Mouse (Mus musculus) liver, embryonic 11.5 days (tissue): ENCODE results near the gene Olfr452. TPM values are rescaled to one million over a fixed set of nuclear protein-coding genes. Genes with fewer than 3 reads are reported as not detected.

Experiments used
- ATAC-seq: fragments of 200-750 bp; cut with Nextera tagmentation; replicated peaks from 2 replicates; pipeline ENCODE4 v1.8.0; 2017; ENCODE audit warnings: moderate number of reproducible peaks, mild to moderate bottlenecking, moderate TSS enrichment, moderate library complexity; ENCODE audit not compliant: low FRiP score
- DNase-seq: peaks from one replicate; pipeline ENCODE4 v3.0.0-alpha.2; 2017; ENCODE audit warnings: low spot score
- H3K27ac ChIP-seq: fragments of 300-500 bp; sonication (generic); 2 replicates; pipeline ENCODE4 v1.5.1; 2014; ENCODE audit warnings: mild to moderate bottlenecking, low read depth, low read length, control low read depth
- H3K27me3 ChIP-seq: fragments of 300-500 bp; sonication (generic); replicated peaks from 2 replicates; pipeline ENCODE4 v1.6.1; 2014; ENCODE audit warnings: low read length, mixed read lengths; ENCODE audit not compliant: control insufficient read depth, insufficient read depth
- H3K36me3 ChIP-seq: fragments of 300-500 bp; sonication (generic); 2 replicates; pipeline ENCODE4 v1.6.1; 2014; ENCODE audit warnings: mild to moderate bottlenecking, low read length, moderate library complexity, mixed read lengths; ENCODE audit not compliant: control insufficient read depth, insufficient read depth
- H3K4me1 ChIP-seq: fragments of 300-500 bp; sonication (generic); replicated peaks from 2 replicates; pipeline ENCODE4 v1.6.1; 2014; ENCODE audit warnings: low read length, mixed read lengths; ENCODE audit not compliant: control insufficient read depth, insufficient read depth
- H3K4me2 ChIP-seq: fragments of 300-500 bp; sonication (generic); 2 replicates; pipeline ENCODE4 v1.6.1; 2014; ENCODE audit warnings: mild to moderate bottlenecking, control low read depth, moderate library complexity
- H3K4me3 ChIP-seq: fragments of 300-500 bp; sonication (generic); 2 replicates; pipeline ENCODE4 v1.5.1; 2014; ENCODE audit warnings: low read depth, low read length, control low read depth
- H3K9ac ChIP-seq: fragments of 300-500 bp; sonication (generic); 2 replicates; pipeline ENCODE4 v1.6.1; 2014; ENCODE audit warnings: low read depth, low read length, control low read depth
- H3K9me3 ChIP-seq: fragments of 300-500 bp; sonication (generic); 2 replicates; pipeline ENCODE4 v1.6.1; 2016; ENCODE audit warnings: low read length, inconsistent platforms, mixed read lengths; ENCODE audit not compliant: control insufficient read depth
- WGBS: fragments of 180-500 bp; shearing (Covaris S2); extraction: QIAGEN DNeasy Blood & Tissue Kit; methylation state at CpG from one replicate; pipeline ENCODE4 v1.1.7; 2014; 5-methylcytosine and 5-hydroxymethylcytosine counted together
- polyA plus RNA-seq: library from polyadenylated mRNA; unstranded; fragments of >200 nt; fragmentation: Nextera tagmentation; extraction: Ambion mirVana; gene quantifications from 2 replicates; pipeline ENCODE4 v1.2.1, GENCODE M21; 2014

The Olfr452 gene
- polyA plus RNA-seq: not detected in 2 replicates

- no peak for DNase-seq
- Histone ChIP-seq H3K27ac (no peak within 1 kb of the TSS), H3K4me3 (no peak within 1 kb of the TSS), H3K36me3 (no peaks in the 10 kb centered on the region), H3K27me3 (no peaks in the 10 kb centered on the region), H3K9ac (no peak within 1 kb of the TSS), H3K4me2 (no peak within 1 kb of the TSS), H3K9me3 (no peaks in the 10 kb centered on the region), H3K4me1 (no peaks in the 10 kb centered on the region)
- no peak for ATAC-seq
These were observed at the start of gene Olfr452 for GRCm38 (mm10) chr6:42784793-42785192. Gene Olfr452 (plus strand): TSS chr6:42785093.

GRCm38 (mm10) chr6:42739071-42739470 lies 45.8 kb upstream of the Olfr452 start, which contains the start of gene Olfr453:
Gene Olfr453 (plus strand): TSS chr6:42739371.
- Histone ChIP-seq H3K36me3 (no peaks in the 10 kb centered on the region), H3K9ac (no peak within 1 kb of the TSS), H3K27ac (no peak within 1 kb of the TSS), H3K27me3 (no peaks in the 10 kb centered on the region), H3K9me3 (no peaks in the 10 kb centered on the region), H3K4me3 (no peak within 1 kb of the TSS), H3K4me2 (no peak within 1 kb of the TSS), H3K4me1 (no peaks in the 10 kb centered on the region)
- ATAC-seq (no peak), DNase-seq (no peak)
- WGBS: 91% methylated on average over 1 of the region's 1 CpGs

DNA sequence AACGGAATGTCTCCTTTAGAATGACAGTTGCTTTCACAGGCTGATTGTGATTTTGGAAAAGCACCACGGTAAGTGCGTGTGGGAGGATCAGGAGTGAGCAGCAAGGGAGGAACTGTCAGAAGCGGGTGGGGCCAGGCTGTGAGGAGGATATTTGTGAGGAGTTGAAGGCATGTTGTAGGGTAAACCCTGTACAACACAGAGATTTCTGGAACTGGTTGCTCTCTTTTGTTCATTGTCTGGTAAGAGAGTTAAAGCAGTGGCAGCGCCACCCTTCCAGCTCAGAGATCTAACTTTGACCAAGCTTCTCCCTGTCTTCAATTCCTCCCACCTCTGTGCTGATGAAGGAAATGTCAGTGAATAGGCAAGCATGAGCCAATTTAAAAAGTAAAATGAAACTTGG lies 42.6 kb upstream of the Olfr452 start:
- Histone ChIP-seq H3K9me3 (no peaks in the 10 kb centered on the region), H3K4me1 (no peaks in the 10 kb centered on the region), H3K36me3 (no peaks in the 10 kb centered on the region), H3K4me3 (no peak overlapping the region), H3K4me2 (no peak overlapping the region), H3K27me3 (no peaks in the 10 kb centered on the region), H3K9ac (no peak overlapping the region), H3K27ac (no peak overlapping the region)
- 69% methylated on average over 5 of the region's 5 CpGs for WGBS
- no peak for DNase-seq
- ATAC-seq: no peak

- no peak overlapping the region for H3K4me3 ChIP-seq
- H3K4me1 ChIP-seq: no peaks in the 10 kb centered on the region
- no peaks in the 10 kb centered on the region for H3K9me3 ChIP-seq
- no peak overlapping the region for H3K27ac ChIP-seq
- ATAC-seq (no peak), DNase-seq (no peak)
- no peaks in the 10 kb centered on the region for H3K27me3 ChIP-seq
- H3K9ac ChIP-seq: no peak overlapping the region
- H3K4me2 ChIP-seq: no peak overlapping the region
- H3K36me3 ChIP-seq: no peaks in the 10 kb centered on the region
These were observed 37.0 kb upstream of the Olfr452 start for GRCm38 (mm10) chr6:42747846-42748245.

- no peaks in the 10 kb centered on the region for H3K9me3 ChIP-seq
- H3K4me1 ChIP-seq: no peaks in the 10 kb centered on the region
- H3K9ac ChIP-seq: no peak within 1 kb of the TSS
- DNase-seq (no peak), ATAC-seq (no peak)
- H3K27me3 ChIP-seq: no peaks in the 10 kb centered on the region
- no peak within 1 kb of the TSS for H3K4me2 ChIP-seq
- H3K27ac ChIP-seq: no peak within 1 kb of the TSS
- H3K4me3 ChIP-seq: no peak within 1 kb of the TSS
- H3K36me3 ChIP-seq: no peaks in the 10 kb centered on the region
- 66% methylated on average over 1 of the region's 1 CpGs for WGBS
These were observed 28.8 kb upstream of the Olfr452 start, which contains the start of gene Olfr38 for GRCm38 (mm10) chr6:42756104-42756503. Gene Olfr38 (plus strand): TSS chr6:42756404.

DNA sequence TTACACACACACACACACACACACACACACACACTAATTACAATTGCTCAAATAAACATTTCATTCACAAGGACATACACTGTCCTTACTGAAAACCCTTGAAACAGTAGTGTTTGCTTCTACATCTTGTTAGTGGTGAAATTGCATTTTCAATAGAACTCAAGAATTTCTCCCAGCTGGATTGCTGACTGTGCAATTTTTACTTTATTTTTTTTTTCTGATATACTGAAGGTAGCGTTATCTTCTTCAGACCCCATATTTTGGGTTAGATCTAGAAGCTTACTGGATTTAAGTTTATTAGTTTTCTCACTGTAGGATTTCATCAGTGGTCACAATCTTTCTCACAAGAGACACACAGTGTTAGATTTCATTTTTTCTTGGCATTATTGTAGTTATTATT lies 7.8 kb upstream of the Olfr452 start:
- Histone ChIP-seq H3K4me1 (no peaks in the 10 kb centered on the region), H3K9ac (no peak overlapping the region), H3K27ac (no peak overlapping the region), H3K9me3 (no peaks in the 10 kb centered on the region), H3K4me2 (no peak overlapping the region), H3K36me3 (no peaks in the 10 kb centered on the region), H3K4me3 (no peak overlapping the region), H3K27me3 (no peaks in the 10 kb centered on the region)
- whole genome bisulfite sequencing: 82% methylated on average over 1 of the region's 1 CpGs
- DNase-seq (no peak), ATAC-seq (no peak)

- DNase-seq (no peak), ATAC-seq (no peak)
- WGBS: 34% methylated on average over 4 of the region's 4 CpGs
- Histone ChIP-seq H3K4me2 (no peak overlapping the region), H3K9me3 (no peaks in the 10 kb centered on the region), H3K9ac (no peak overlapping the region), H3K4me3 (no peak overlapping the region), H3K27ac (no peak overlapping the region), H3K4me1 (no peaks in the 10 kb centered on the region), H3K36me3 (no peaks in the 10 kb centered on the region), H3K27me3 (no peaks in the 10 kb centered on the region)
These were observed 5.5 kb downstream of the Olfr452 start for GRCm38 (mm10) chr6:42790247-42790948.

- 81% methylated on average over 9 of the region's 9 CpGs for WGBS
These were observed 6.2 kb downstream of the Olfr452 start for GRCm38 (mm10) chr6:42790949-42791556.

DNA sequence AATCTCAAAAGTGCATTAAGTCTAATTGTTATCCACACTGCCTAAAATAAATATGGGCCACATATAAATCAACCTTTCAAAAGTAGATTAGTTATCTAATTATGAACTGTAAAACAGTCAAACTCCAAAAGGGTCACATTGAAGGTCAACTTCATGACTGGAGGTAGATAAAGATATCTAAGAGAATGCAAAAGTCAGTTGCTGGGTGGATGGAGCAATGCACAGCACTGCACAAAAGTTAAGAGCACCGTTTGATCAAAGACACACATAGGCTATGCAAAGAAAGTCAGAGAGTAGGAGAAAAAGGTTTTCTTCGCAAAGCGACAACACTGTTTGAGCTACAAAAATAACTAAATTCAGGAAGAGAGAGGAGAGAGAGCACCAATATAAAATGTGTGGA lies 10.1 kb downstream of the Olfr452 start:
- H3K27me3 ChIP-seq: no peaks in the 10 kb centered on the region
- H3K36me3 ChIP-seq: no peaks in the 10 kb centered on the region
- H3K9ac ChIP-seq: no peak overlapping the region
- no peaks in the 10 kb centered on the region for H3K9me3 ChIP-seq
- DNase-seq (no peak), ATAC-seq (no peak)
- no peak overlapping the region for H3K4me2 ChIP-seq
- H3K4me3 ChIP-seq: no peak overlapping the region
- no peak overlapping the region for H3K27ac ChIP-seq
- WGBS: 87% methylated on average over 3 of the region's 3 CpGs
- no peaks in the 10 kb centered on the region for H3K4me1 ChIP-seq

More at GRCm38 (mm10) chr6:42790949-42791556, 6.2 kb downstream of the Olfr452 start:
- H3K27ac ChIP-seq: no peak overlapping the region
- H3K9ac ChIP-seq: no peak overlapping the region
- no peaks in the 10 kb centered on the region for H3K36me3 ChIP-seq
- ATAC-seq: no peak
- no peak overlapping the region for H3K4me2 ChIP-seq
- no peaks in the 10 kb centered on the region for H3K9me3 ChIP-seq
- DNase-seq: no peak
- H3K4me3 ChIP-seq: no peak overlapping the region
- H3K27me3 ChIP-seq: no peaks in the 10 kb centered on the region
- no peaks in the 10 kb centered on the region for H3K4me1 ChIP-seq
